Comparison of ENCODE assay signal across 7 mouse cellular contexts in the genomic region with DNA sequence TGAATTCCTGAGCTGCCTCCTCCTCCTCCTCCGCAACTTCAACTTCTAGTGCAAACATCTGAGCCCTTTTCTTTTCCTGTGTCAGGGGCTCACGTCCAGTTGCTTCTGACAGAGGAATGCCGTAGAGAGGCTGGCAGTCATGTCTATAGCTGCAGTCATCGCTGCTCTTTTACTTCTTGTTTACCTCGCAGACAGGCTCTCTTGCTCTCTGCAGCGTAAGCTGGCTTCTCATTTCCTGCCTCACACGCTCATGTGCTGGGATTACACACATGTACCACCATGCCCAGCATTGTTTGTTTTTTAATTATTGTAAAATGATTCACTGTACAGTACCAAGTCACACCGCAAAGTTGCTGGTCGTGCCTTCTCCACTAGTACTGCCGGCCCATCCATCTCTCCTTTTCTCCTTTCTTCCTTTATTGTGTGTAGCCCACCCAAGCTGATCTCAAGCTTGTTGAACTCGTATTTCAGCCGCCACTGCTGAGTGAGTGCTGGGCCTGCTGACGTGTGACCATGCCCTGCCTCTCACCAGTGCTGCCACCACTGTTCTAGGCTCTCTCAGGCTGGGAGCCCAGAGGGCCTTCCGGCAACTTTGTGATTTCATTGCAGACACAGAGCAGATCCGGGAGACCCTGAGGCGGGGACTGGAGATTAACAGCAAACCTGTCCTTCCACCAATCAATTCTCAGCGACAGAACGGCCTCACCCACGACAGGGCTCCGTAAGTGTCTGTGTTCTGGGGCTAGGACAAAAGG. TPM values are rescaled to one million over a fixed set of nuclear protein-coding genes. Genes with fewer than 3 reads are reported as not detected.
DNase-seq lines count a peak whose midpoint lies in the region; ATAC-seq lines count a peak whose summit lies in the region.

No protein-coding gene starts in this region.

- H3K9ac ChIP-seq in lung, embryonic 15.5 days, result peak overlapping the region; percentile 15; the same call in 1 of the 2 replicates
- H3K9ac ChIP-seq in liver, embryonic 11.5 days (ENCODE audit: low read depth, low read length), result peak overlapping the region; percentile 57

- H3K27me3 ChIP-seq in lung, embryonic 15.5 days, result no peaks in the 10 kb centered on the region
- H3K27me3 ChIP-seq in hindbrain, embryonic 10.5 days (ENCODE audit: insufficient read depth, poor library complexity, severe bottlenecking), result no peaks in the 10 kb centered on the region
- H3K27me3 ChIP-seq in liver, embryonic 11.5 days (replicated peaks; ENCODE audit: control insufficient read depth, insufficient read depth, low read length), result no peaks in the 10 kb centered on the region

- no peak overlapping the region for H3K4me3 ChIP-seq in lung, embryonic 15.5 days
- H3K4me3 ChIP-seq in hindbrain, embryonic 10.5 days, result no peak overlapping the region
- H3K4me3 ChIP-seq in liver, embryonic 11.5 days (ENCODE audit: low read depth, low read length), result no peak overlapping the region

- H3K9me3 ChIP-seq in lung, embryonic 15.5 days, result no peaks in the 10 kb centered on the region
- no peaks in the 10 kb centered on the region for H3K9me3 ChIP-seq in hindbrain, embryonic 10.5 days
- H3K9me3 ChIP-seq in liver, embryonic 11.5 days (ENCODE audit: control insufficient read depth, low read length), result no peaks in the 10 kb centered on the region

- peak; percentile 36; the same call in 1 of the 2 replicates for ATAC-seq in lung, embryonic 15.5 days (ENCODE audit: borderline replicate concordance, extremely low read depth, low FRiP score, low TSS enrichment)
- peak; percentile 33 for ATAC-seq in liver, embryonic 11.5 days (replicated peaks; ENCODE audit: low FRiP score)

- H3K27ac ChIP-seq in lung, embryonic 15.5 days, result peak overlapping the region; percentile 92
- H3K27ac ChIP-seq in hindbrain, embryonic 10.5 days, result peak overlapping the region; percentile 83
- peak overlapping the region; percentile 96 for H3K27ac ChIP-seq in liver, embryonic 11.5 days (ENCODE audit: low read depth, low read length)

- H3K4me2 ChIP-seq in lung, embryonic 15.5 days, result peak overlapping the region; percentile 22
- peak overlapping the region; percentile 60 for H3K4me2 ChIP-seq in liver, embryonic 11.5 days

- WGBS in lung, embryonic 15.5 days, result 23% methylated on average over 20 of the region's 20 CpGs
- WGBS in hindbrain, embryonic 10.5 days, result 65% methylated on average over 20 of the region's 20 CpGs
- WGBS in liver, embryonic 11.5 days, result 31% methylated on average over 20 of the region's 20 CpGs

- DNase-seq in lung, postnatal 14 days, result no peak
- no peak for DNase-seq in hindbrain, embryonic 10.5 days (ENCODE audit: low spot score)
- peak; percentile 58 for DNase-seq in liver, embryonic 11.5 days (ENCODE audit: low spot score)
- peak; percentile 35 to 74 for DNase-seq in spleen, postnatal 4 days (ENCODE audit: low spot score in 2 of 2)
- no peak for DNase-seq in gastrocnemius, postnatal 25 days
- DNase-seq in layer of hippocampus, postnatal 36 days, result no peak

- H3K36me3 ChIP-seq in lung, embryonic 15.5 days, result peaks cover 12% of the 10 kb centered on the region; the same call in 1 of the 2 replicates
- H3K36me3 ChIP-seq in hindbrain, embryonic 10.5 days, result peaks cover 89% of the 10 kb centered on the region
- peaks cover 3% of the 10 kb centered on the region; the same call in 1 of the 2 replicates for H3K36me3 ChIP-seq in liver, embryonic 11.5 days (ENCODE audit: control insufficient read depth, insufficient read depth, low read length)

- H3K4me1 ChIP-seq in lung, embryonic 15.5 days, result peaks cover 64% of the 10 kb centered on the region
- peaks cover 63% of the 10 kb centered on the region for H3K4me1 ChIP-seq in hindbrain, embryonic 10.5 days (replicated peaks)
- peaks cover 60% of the 10 kb centered on the region for H3K4me1 ChIP-seq in liver, embryonic 11.5 days (replicated peaks; ENCODE audit: control insufficient read depth, insufficient read depth, low read length)

RNA-seq across cellular contexts. Expression of a gene that starts 47.2 kb away (rescaled TPM):
- 22.2 and 27.8 TPM in 2 replicates for polyA plus RNA-seq in lung, embryonic 15.5 days (2015; fragmentation: Nextera tagmentation; extraction: Ambion mirVana)
- polyA plus RNA-seq in hindbrain, embryonic 10.5 days (2016; fragmentation: Nextera tagmentation; extraction: Ambion mirVana), result 26.5 and 30.0 TPM in 2 replicates
- 22.9 and 24.1 TPM in 2 replicates for polyA plus RNA-seq in liver, embryonic 11.5 days (2014; fragmentation: Nextera tagmentation; extraction: Ambion mirVana)
- total RNA-seq in gastrocnemius, postnatal 25 days (2021), result 10 to 100 TPM; 19.1 to 20.6 TPM
- 100 to 1,000 TPM; 105 TPM for total RNA-seq in layer of hippocampus, postnatal 36 days (2021)

RNA-seq across cellular contexts. Expression of a gene that starts 57.6 kb away (rescaled TPM):
- 31.9 and 34.5 TPM in 2 replicates for polyA plus RNA-seq in lung, embryonic 15.5 days (2015; fragmentation: Nextera tagmentation; extraction: Ambion mirVana)
- 49.1 and 52.1 TPM in 2 replicates for polyA plus RNA-seq in hindbrain, embryonic 10.5 days (2016; fragmentation: Nextera tagmentation; extraction: Ambion mirVana)
- polyA plus RNA-seq in liver, embryonic 11.5 days (2014; fragmentation: Nextera tagmentation; extraction: Ambion mirVana), result 22.8 and 24.7 TPM in 2 replicates
- total RNA-seq in gastrocnemius, postnatal 25 days (2021), result 1 to 10 TPM; 6.0 to 6.1 TPM
- total RNA-seq in layer of hippocampus, postnatal 36 days (2021), result 10 to 100 TPM; 18.3 to 22.6 TPM

RNA-seq across cellular contexts. Expression of a gene that starts 58.8 kb away (rescaled TPM):
- 137 and 139 TPM in 2 replicates for polyA plus RNA-seq in lung, embryonic 15.5 days (2015; fragmentation: Nextera tagmentation; extraction: Ambion mirVana)
- polyA plus RNA-seq in hindbrain, embryonic 10.5 days (2016; fragmentation: Nextera tagmentation; extraction: Ambion mirVana), result 193 and 229 TPM in 2 replicates
- 90.6 and 103 TPM in 2 replicates for polyA plus RNA-seq in liver, embryonic 11.5 days (2014; fragmentation: Nextera tagmentation; extraction: Ambion mirVana)
- total RNA-seq in gastrocnemius, postnatal 25 days (2021), result 10 to 100 TPM; 49.3 to 53.1 TPM
- total RNA-seq in layer of hippocampus, postnatal 36 days (2021), result 100 to 1,000 TPM; 180 to 188 TPM

Comparison
In these comparisons a context has a peak if more than half of its experiments do, and no peak if none do; other contexts are left out.
1. DNase-seq: peak in liver, embryonic 11.5 days (single experiment) and spleen, postnatal 4 days (2 of 2); none in lung, postnatal 14 days (single experiment), hindbrain, embryonic 10.5 days (single experiment), gastrocnemius, postnatal 25 days (single experiment) and layer of hippocampus, postnatal 36 days (0 of 2).
2. Peak in every context shown above with its lines, with median percentiles within 50 percentile points of each other: H3K27ac ChIP-seq.